Mouse (Mus musculus) CD4-positive naive resting alpha-beta T cell, adult 57 days (primary cell): ENCODE measurements around the gene Olfr552. TPM values are rescaled to one million over a fixed set of nuclear protein-coding genes. Genes with fewer than 3 reads are reported as not detected.

Experiments
- total RNA-seq: library from RNA; stranded (reverse); gene quantifications from one replicate; pipeline ENCODE4 v1.2.4, GENCODE M21; 2023

Gene Olfr552
- not detected for total RNA-seq

DNA sequence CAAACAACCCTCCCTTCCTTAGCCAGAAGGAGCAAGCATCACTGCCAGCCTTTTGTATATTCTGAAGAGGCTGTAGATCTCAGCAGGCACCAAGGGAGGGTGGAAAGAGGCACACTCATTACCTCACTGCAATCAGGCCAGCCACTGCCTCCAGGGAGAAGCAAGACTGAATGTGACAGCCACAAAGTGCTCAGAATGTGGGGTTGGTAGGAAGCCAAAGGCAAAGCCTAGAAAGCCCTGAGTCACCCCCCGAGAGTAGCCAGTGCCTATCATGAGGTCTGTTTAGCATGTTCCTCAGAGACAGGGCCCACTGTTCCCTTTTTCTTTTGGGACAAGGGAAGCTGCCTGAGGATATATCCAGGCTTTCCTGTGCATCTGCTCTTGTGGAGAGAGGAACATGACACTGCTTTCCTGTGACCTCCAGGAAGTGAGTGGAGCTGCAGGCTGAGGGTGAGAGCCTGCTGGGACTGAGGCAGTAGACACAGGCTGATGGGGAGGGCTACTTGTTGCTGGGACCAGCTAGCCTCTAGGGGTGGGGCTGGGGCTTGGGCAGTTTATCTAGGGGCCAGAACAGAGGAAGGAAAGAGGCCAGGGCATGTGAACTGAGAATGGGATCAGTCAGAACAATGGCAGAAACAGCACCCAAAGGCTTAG lies at the start of gene Olfr552:
Gene Olfr552, plus strand, starts transcription at position 393 of the 654 bp plus-strand sequence.

DNA sequence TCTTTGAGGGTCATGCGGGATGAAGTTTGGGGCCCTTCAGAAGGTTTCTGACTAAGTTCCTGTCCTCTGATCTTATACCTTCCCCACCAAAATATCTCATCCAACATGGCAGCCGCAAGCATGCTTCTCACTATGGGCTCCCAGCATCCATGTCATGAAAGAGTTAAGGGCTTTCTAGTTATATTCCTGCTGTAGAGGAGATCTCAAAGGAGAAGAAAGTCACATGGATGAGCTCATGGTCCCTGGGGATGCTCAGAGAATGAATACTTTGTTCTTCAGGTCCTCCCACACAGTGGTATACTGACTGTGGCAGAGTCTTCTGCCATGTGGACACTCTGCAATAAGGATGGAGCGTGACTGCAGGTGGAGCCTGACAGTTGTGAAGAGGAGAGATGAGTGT lies 48.0 kb upstream of the Olfr552 start, which contains the start of gene Olfr549:
Gene Olfr549, plus strand, starts transcription at position 301 of the 400 bp plus-strand sequence.

DNA sequence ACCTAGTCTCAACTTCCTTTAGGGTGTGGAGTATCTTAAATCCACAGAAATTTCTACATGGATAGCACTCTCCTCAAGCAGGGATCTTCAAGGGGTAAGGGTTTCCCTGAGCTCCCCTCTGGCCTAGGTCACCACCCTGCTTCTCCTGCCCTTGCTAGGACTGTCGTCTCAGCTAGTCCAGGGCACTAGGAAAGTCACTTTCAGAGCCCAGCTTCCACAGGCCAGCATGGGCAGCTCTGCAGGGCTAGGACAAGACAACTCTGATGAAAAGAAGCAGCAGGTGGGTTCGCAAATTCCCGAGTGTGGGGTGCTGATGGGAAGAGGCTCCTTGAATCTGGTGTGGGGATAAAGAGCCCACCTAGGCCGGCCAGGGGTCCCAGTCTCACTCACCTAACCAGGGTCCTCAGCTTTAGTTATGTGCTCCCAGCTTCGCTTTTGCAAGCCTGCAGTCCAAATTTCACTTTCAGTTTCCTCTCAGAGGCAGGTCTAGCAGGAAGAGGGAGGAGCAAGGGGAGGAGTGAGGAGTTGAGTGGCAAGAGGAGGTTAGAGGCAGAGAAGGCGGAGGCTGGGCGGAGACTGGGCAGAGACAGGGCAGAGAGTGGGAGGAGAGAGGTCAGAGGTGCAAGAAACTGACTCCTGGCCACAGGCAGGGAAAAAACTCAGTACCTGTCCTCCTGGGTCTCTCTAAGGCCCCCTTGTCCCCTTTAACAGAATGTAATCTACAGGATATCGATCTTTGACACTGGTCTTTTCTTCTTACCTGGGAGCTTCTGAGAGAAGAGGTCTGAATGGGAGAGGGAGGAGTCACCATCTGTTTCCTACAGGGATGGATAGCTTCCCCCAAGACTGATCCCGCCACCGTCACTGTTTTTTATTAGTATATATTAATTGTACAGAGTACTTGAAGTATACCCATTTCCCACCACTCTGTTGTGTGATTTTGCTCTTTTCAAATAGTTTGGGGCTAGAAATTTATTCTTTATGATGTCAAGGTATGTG lies 32.3 kb upstream of the Olfr552 start, which contains the start of gene Trim21:
Gene Trim21, minus strand, starts transcription at position 488 of the 999 bp plus-strand sequence.

DNA sequence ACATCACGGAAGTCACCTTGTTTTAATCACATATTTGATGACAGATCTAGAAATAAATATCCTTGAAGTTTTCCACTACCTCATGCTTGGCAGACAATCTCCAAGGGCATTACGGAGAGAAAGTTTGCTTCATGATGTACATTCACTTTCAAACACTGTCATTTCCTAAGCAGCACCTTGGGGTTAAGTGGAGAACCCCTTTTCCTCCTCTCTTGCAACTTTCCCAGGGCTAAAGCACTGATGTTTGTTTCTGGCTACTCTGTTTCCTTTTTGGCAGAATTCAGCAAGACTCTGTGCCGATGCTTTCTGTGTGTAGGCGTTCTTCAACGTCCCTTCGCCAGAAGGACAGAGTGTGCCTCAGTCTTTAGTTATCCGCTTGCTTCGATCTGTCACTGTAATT lies 26.4 kb upstream of the Olfr552 start, which contains the start of gene Olfr550:
Gene Olfr550, plus strand, starts transcription at position 301 of the 400 bp plus-strand sequence.

DNA sequence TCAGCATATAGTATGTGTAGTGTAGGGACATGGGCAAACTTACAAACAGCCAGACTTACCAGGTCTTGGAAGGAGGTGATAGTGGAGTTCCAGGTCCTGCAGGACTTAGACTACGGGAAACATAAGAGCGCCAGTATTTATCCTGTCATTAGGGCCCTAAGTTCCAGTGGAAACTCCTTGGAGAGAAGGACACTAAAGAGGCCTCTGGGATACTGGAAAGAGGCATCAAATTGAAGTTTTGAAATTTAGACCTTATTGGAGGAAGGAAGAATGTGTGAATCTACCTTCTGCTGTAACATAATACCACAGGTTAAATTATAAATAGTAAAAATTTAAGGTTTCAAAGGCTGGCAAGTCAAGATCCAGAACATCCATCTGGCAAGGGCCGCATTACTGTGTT lies 5.8 kb upstream of the Olfr552 start, which contains the start of gene Olfr551:
Gene Olfr551, minus strand, starts transcription at position 101 of the 400 bp plus-strand sequence.

DNA sequence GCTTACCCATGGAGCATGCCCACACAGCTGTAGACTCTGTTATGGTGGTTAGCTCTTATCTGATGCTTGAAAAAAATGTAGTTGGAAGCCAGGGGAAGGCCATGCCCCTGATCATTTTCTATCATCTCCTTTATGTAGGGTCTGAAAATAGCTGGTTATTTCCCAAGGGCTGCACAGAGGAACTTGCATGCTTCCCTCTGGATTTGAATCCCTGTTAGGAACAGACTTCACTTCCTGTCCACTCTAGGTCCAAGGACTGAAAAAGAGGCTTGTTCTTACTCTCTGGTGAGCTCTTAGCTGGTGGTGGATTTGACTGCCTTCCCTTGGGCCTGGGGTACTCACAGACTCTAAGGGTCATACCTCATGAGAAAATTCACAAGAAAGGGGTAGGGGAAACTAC lies 20.5 kb downstream of the Olfr552 start, which contains the start of gene Olfr553:
Gene Olfr553, minus strand, starts transcription at position 101 of the 400 bp plus-strand sequence.

DNA sequence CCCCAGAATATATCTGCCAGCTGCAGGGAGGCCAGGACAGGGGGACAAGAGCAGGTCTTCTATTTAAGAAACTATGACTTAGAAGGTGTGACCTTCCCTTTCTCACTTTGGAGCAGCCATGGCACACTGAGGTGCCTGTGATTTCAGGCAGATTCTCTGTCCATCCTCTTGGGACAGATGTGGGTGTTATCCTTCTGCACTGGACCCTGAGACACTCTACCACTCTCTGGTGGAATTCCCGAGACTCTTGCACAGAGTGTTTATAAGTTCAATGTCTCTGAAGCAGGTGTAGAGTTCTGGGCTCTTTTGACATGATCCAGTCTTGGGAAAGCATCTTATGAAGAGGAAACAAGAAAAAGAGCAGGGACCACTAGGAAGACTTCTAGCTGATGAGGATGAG lies 40.6 kb downstream of the Olfr552 start, which contains the start of gene Olfr554:
Gene Olfr554, plus strand, starts transcription at position 301 of the 400 bp plus-strand sequence.

Other genes with a start within 250 kb of the Olfr552 start
- 41.4 TPM for gene Rrm1, start 156.1 kb upstream of the Olfr552 start, total RNA-seq
- not detected for gene Olfr543, start 116.1 kb upstream of the Olfr552 start, total RNA-seq
- not detected for gene Olfr544, start 109.5 kb upstream of the Olfr552 start, total RNA-seq
- gene Olfr545, start 98.2 kb upstream of the Olfr552 start, total RNA-seq = not detected
- not detected for gene Olfr547, start 63.0 kb upstream of the Olfr552 start, total RNA-seq
- gene Olfr548-ps1, start 56.9 kb upstream of the Olfr552 start, total RNA-seq = not detected
- not detected for gene Olfr549, start 47.9 kb upstream of the Olfr552 start, total RNA-seq
- gene Trim21, start 32.3 kb upstream of the Olfr552 start, total RNA-seq = 49.0 TPM
- not detected for gene Olfr550, start 26.3 kb upstream of the Olfr552 start, total RNA-seq
- gene Olfr551, start 5.9 kb upstream of the Olfr552 start, total RNA-seq = not detected
- not detected for gene Olfr553, start 20.4 kb downstream of the Olfr552 start, total RNA-seq
- not detected for gene Olfr554, start 40.7 kb downstream of the Olfr552 start, total RNA-seq
- not detected for gene Olfr555, start 61.1 kb downstream of the Olfr552 start, total RNA-seq
- not detected for gene Olfr556, start 67.1 kb downstream of the Olfr552 start, total RNA-seq
- gene Trim68, start 89.6 kb downstream of the Olfr552 start, total RNA-seq = 11.6 TPM
- not detected for gene Olfr557, start 98.1 kb downstream of the Olfr552 start, total RNA-seq
- not detected for gene Olfr558, start 104.4 kb downstream of the Olfr552 start, total RNA-seq
- not detected for gene Olfr33, start 121.3 kb downstream of the Olfr552 start, total RNA-seq
- gene Olfr559, start 129.7 kb downstream of the Olfr552 start, total RNA-seq = not detected
- not detected for gene Olfr560, start 161.6 kb downstream of the Olfr552 start, total RNA-seq
- gene Olfr78, start 161.7 kb downstream of the Olfr552 start, total RNA-seq = not detected
- gene Olfr561, start 173.5 kb downstream of the Olfr552 start, total RNA-seq = not detected
- gene Olfr564, start 205.7 kb downstream of the Olfr552 start, total RNA-seq = not detected